Mouse (Mus musculus): ENCODE measurements around the gene Myo9b.
"Not testable (repeated sequence)": the region's sequence is repeated elsewhere in the genome, so short reads cannot be mapped to it uniquely, and the experiment has no call there.

The Myo9b gene

GRCm38 (mm10) chr8:71272286-71273150 is at the start of gene Myo9b, which contains the start of gene Haus8:
Gene Myo9b, plus strand, starts transcription at chr8:71272714.
Gene Haus8, minus strand, starts transcription at chr8:71272934.
- DNase-seq, result peak; percentile 91 to 94

GRCm38 (mm10) chr8:71224560-71224959 is 48.0 kb upstream of the Myo9b start:
- DNase-seq, result peak in 1 of 2 experiments; percentile 19

GRCm38 (mm10) chr8:71242757-71243156 is 29.8 kb upstream of the Myo9b start:
- no peak for DNase-seq

- no peak for DNase-seq
These were observed 24.3 kb upstream of the Myo9b start for GRCm38 (mm10) chr8:71248203-71248602.

- DNase-seq, result no peak
These were observed 15.8 kb upstream of the Myo9b start for GRCm38 (mm10) chr8:71256545-71257232.

- DNase-seq, result no peak
These were observed 11.3 kb upstream of the Myo9b start for GRCm38 (mm10) chr8:71261234-71261633.

GRCm38 (mm10) chr8:71267690-71268089 is 4.8 kb upstream of the Myo9b start:
- no peak for DNase-seq

GRCm38 (mm10) chr8:71268286-71268685 is 4.2 kb upstream of the Myo9b start:
- DNase-seq, result not testable (repeated sequence)

- no peak for DNase-seq
These were observed 884 bp upstream of the Myo9b start for GRCm38 (mm10) chr8:71271630-71272029.

- peak; percentile 42 to 43 for DNase-seq
These were observed 617 bp downstream of the Myo9b start for GRCm38 (mm10) chr8:71273151-71273510.

- no peak for DNase-seq
These were observed 2.0 kb downstream of the Myo9b start for GRCm38 (mm10) chr8:71274478-71274877.

GRCm38 (mm10) chr8:71276166-71276565 is 3.7 kb downstream of the Myo9b start:
- DNase-seq, result no peak

- DNase-seq, result not testable (repeated sequence)
These were observed 6.9 kb downstream of the Myo9b start for GRCm38 (mm10) chr8:71279409-71279808.

GRCm38 (mm10) chr8:71281731-71282130 is 9.2 kb downstream of the Myo9b start:
- not testable (repeated sequence) for DNase-seq

- no peak for DNase-seq
These were observed 10.1 kb downstream of the Myo9b start for GRCm38 (mm10) chr8:71282621-71283020.

- DNase-seq, result not testable (repeated sequence)
These were observed 13.7 kb downstream of the Myo9b start for GRCm38 (mm10) chr8:71286223-71286622.

GRCm38 (mm10) chr8:71288441-71288949 is 16.0 kb downstream of the Myo9b start:
- no peak for DNase-seq

- no peak for DNase-seq
These were observed 16.6 kb downstream of the Myo9b start for GRCm38 (mm10) chr8:71289098-71289497.

GRCm38 (mm10) chr8:71290211-71290610 is 17.7 kb downstream of the Myo9b start:
- no peak for DNase-seq

GRCm38 (mm10) chr8:71290911-71291310 is 18.4 kb downstream of the Myo9b start:
- no peak for DNase-seq

- DNase-seq, result no peak
These were observed 18.8 kb downstream of the Myo9b start for GRCm38 (mm10) chr8:71291351-71291750.

- DNase-seq, result not testable (repeated sequence)
These were observed 21.4 kb downstream of the Myo9b start for GRCm38 (mm10) chr8:71293930-71294329.

GRCm38 (mm10) chr8:71296188-71296621 is 23.7 kb downstream of the Myo9b start:
- DNase-seq, result no peak

- DNase-seq, result no peak
These were observed 24.3 kb downstream of the Myo9b start for GRCm38 (mm10) chr8:71296784-71297183.

All from cerebellum, adult 18-20 months (tissue).